Mouse (Mus musculus): ENCODE measurements around the gene Supt7l.

Gene Supt7l

GRCm38 (mm10) chr5:31492031-31492430 is 35.6 kb downstream of the Supt7l start:
- no peak for DNase-seq (ENCODE audit: low read depth, low spot score)

GRCm38 (mm10) chr5:31489116-31489769 is 38.4 kb downstream of the Supt7l start:
- DNase-seq (ENCODE audit: low read depth, low spot score), result no peak

- no peak for DNase-seq (ENCODE audit: low read depth, low spot score)
These were observed 39.7 kb downstream of the Supt7l start for GRCm38 (mm10) chr5:31487889-31488288.

- no peak for DNase-seq (ENCODE audit: low read depth, low spot score)
These were observed 42.2 kb downstream of the Supt7l start, which contains the start of gene 4930548H24Rik for GRCm38 (mm10) chr5:31485440-31485839. Gene 4930548H24Rik (plus strand): TSS chr5:31485740.

GRCm38 (mm10) chr5:31480536-31480935 is 47.1 kb downstream of the Supt7l start:
- no peak for DNase-seq (ENCODE audit: low read depth, low spot score)

- peak; percentile 9 for DNase-seq (ENCODE audit: low read depth, low spot score)
These were observed 57.3 kb downstream of the Supt7l start for GRCm38 (mm10) chr5:31470334-31470733.

- DNase-seq (ENCODE audit: low read depth, low spot score), result no peak
These were observed 57.9 kb downstream of the Supt7l start for GRCm38 (mm10) chr5:31469711-31470110.

GRCm38 (mm10) chr5:31467798-31468197 is 59.8 kb downstream of the Supt7l start:
- DNase-seq (ENCODE audit: low read depth, low spot score), result no peak
